Mouse (Mus musculus) layer of hippocampus, adult 9-11 months (tissue): ENCODE measurements around the gene Idh2.
A peak's percentile ranks its signal among the peaks of the same experiment; 100 is the strongest.
"Not testable (repeated sequence)": the region's sequence is repeated elsewhere in the genome, so short reads cannot be mapped to it uniquely, and the experiment has no call there.

ENCODE experiments used
- DNase-seq: peaks from one replicate; pipeline ENCODE4 v3.0.0; 2022

The Idh2 gene

DNA sequence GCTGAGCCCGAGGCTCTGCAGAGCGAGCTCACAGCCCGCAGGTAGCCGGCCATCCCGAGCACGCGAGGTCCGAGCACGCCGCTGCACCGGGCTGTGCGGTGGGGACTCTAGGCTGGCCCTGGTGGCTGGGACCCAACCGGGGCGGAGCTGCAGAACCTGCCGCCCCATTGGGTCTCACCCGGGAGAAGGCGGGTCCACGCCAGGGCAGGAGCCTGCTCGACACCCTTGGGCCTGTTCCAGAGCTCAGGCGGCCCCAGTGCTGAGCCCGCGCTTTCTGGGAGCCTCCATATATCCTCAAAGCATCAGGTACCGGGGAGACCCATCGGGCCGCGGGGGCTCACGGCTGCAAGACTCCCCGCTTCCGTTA lies at the start of gene Idh2:
Idh2 (minus strand) TSS at position 169 of the 367 bp plus-strand sequence.
- DNase-seq, result peak; percentile 92

DNA sequence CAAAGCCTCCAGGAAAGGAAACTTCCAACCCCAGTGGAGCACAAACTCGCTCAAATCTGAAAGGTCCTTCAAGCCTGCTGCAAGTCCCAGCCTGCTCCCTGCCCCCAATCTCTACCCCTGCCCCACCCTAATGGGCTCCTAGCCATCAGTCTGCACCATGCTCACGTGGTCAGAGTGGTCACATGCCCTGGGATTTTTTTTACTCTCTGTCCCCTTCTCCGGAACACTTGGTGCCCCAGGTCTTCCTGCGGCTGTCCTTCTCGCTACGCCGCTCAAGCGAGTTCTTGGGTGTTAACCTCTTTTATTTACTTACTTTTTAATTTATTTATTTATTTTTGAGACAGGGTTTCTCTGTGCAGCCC lies 45.7 kb upstream of the Idh2 start:
- DNase-seq, result peak; percentile 34

DNA sequence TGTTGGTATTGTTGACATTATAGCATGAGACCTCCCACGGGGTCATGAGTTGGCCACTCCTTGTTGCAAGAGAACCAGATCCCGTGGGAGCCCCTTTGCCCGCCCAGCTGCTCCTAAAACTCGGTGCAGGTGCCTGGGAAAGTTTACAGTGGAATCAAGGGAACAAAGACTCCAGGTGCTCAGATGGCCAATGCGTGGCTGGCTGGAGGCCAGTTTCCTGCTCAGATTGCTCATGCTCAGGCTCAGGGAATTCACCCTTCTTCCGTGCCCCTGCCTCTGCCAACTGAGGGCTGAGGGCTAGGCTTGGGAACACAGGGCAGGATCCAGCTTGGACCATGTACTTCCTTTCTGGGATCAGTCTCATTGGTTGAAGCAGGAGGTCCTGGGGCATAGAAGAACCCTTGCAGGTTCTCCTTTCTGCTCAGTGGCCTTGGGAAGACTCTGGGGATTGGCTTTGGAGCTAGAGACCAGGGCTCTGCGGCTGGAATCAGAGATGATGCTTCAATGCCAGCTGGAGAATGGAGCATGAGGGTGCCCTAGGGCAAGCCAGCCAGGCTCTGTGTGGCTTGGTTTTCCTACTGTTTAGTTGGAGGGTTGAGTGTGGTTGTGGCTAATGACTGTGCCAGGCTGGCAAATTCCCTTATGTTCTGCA lies 45.2 kb upstream of the Idh2 start:
- no peak for DNase-seq

DNA sequence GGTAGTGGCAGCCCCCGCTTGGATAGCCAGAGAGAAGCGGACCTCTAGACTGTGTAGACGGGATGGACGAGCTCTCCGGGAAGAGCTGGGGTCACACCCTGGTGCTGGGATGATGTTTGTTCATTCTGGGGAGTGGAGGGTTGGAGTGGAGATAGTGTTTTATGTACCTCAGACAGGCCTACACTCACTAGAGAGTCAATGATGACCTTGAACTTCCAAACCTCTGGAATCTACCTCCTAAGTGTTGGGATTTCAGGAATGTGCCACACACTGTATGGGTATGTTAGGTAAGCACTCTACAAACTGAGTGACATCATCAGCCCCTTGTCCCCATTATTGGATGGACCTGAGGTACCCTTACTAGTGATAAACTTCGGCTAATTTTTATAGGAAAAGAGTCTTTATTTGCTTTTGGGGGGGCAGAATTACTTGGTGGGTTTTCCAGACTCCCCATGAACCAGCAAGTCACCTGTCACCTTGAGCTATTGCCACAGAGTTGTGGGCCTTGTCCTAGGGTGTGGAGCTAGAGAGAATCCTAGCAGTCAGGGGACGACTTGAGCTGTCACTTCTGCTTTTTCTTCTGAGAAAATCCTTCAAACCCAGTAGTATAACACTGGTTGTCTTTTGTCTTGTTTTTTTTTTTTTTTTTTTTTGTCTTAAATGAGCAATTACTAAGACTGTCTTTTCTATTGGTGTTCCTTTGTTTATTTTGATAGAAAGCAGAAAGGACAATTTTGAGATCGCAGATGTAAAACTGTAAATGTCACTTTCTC lies 43.5 kb upstream of the Idh2 start:
- DNase-seq, result no peak

DNA sequence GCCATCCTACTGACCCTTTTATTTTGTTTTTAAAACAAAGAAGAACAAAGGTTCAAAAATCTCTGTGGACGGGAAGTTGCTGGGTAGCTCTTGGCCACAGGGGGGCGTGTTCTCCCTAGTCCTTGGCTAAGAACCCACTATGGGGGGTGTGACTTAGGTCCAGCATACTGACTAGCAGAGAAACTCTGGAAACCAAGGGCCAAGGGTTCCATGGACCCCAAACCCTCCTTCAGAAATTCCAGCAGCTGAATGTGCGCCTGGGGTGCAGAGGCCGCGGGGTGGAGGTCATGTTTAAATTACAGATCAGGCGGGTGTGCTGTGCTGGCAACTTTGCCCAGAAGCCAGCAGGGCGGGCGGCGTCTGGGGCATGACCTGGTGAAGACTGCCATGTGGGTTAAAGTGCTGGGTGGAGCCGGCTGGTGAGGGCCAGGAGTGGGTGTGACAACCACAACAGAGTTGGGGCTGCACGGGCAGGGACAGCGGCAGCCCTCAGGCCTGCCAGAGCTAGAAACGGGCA lies 41.6 kb upstream of the Idh2 start:
- peak; percentile 11 for DNase-seq

DNA sequence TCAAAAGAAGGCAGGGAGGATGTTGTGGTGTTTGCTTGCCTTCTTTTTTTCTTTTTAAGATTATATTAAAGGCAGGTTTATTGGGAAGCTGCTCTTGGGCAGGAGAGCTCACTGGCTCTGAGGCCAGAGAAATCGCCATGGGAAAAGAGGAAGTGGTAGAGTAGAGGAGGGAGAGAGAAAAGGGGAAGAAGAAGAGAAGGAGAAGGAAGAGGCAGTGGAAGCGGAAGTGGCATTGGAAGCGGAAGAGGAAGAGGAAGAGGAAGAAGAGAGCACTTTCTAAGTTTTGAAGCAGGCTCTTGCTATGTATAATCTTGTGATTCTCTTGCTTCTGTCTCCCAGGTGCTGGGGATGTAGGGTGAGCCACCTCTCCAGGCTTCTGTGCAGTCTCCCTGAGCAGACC lies 39.5 kb upstream of the Idh2 start:
- DNase-seq, result no peak

DNA sequence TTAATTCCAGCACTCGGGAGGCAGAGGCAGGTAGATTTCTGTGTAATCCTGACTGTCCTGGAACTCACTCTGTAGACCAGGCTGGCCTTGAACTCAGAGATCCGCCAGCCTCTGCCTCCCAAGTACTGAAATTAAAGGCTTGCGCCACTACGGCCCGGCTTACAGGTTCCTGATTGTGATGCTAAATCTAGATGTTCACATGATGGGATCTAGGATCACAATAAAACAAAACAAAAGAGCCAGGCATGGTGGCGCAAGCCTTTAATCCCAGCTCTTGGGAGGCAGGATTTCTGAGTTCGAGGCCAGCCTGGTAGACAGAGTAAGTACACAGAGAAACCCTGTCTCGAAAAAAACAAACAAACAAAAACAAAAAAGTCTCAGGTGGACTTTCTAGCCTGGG lies 37.6 kb upstream of the Idh2 start:
- no peak for DNase-seq

DNA sequence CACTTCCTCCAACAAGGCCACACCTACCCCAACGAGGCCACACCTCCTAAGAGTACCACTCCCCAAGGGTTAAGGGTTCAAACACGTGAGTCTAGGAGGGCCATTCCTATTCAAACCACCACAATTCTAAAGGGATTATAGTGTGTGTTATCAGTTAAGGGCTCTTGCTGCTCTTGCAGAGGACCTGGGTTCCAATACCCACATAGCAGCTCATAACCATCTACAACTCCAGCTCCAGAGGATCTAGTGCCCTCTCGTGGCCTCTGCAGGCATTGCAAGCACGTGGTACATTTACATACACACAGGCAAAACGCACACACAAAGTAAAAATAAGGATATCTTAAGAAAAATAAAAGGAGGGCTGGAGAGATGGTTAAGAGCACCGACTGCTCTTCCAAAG lies 37.0 kb upstream of the Idh2 start:
- no peak for DNase-seq

DNA sequence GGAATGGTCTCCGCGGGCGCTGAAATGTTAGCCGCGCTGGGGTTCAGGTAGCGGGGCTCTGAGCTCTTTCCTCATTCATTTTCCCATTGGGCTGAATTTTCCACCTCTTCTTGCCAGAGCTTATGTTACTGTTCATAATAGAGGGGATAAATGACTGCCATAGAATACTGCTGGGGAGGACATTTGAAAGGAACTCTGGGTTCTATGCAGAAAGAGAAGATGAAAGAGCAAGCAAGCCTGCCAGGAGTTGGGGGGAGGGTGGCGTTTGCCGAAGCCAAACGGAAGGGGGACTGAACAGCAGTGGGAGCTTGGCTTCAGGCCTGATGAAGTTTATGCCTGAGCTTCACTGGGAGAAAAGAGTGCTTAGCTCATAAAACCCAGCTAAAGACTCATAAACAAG lies 34.2 kb upstream of the Idh2 start:
- peak; percentile 74 for DNase-seq

DNA sequence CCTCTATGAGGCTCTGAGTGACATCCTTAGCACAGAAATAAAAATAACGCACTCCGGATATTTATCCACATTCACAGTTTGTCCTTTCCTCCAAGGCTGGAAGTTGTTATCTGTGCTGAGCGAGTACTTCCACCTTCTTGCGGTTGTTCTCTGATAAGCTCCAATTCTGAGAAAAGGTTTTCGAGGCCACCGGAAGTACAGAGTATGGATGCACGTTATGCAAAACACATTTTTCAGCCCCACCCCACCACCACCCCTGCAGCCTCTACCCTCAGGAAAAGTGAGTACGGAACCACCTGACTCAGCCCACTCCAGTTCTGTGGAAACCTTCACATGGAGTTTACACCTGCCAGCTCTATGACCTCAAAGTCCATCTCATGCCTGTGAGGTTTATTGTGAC lies 30.9 kb upstream of the Idh2 start:
- DNase-seq, result no peak

DNA sequence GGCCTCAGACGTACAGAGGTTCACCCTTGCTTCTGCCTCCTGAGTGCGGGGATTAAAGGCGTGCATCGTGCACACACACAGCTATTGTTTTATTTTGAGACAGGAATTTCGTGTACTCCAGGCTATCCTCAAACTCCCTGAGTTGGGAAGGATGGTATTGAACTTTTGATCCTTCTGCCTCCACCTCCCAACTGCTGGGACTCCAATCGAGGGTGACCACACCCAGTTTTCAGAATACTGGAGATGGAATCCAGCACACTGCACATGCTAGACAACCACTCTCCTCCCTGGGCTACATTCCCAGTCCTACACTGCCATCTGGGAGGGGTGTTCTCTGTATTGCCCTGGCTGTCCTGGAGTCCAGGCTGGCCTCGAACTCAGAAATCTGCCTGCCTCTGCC lies 29.5 kb upstream of the Idh2 start:
- no peak for DNase-seq

DNA sequence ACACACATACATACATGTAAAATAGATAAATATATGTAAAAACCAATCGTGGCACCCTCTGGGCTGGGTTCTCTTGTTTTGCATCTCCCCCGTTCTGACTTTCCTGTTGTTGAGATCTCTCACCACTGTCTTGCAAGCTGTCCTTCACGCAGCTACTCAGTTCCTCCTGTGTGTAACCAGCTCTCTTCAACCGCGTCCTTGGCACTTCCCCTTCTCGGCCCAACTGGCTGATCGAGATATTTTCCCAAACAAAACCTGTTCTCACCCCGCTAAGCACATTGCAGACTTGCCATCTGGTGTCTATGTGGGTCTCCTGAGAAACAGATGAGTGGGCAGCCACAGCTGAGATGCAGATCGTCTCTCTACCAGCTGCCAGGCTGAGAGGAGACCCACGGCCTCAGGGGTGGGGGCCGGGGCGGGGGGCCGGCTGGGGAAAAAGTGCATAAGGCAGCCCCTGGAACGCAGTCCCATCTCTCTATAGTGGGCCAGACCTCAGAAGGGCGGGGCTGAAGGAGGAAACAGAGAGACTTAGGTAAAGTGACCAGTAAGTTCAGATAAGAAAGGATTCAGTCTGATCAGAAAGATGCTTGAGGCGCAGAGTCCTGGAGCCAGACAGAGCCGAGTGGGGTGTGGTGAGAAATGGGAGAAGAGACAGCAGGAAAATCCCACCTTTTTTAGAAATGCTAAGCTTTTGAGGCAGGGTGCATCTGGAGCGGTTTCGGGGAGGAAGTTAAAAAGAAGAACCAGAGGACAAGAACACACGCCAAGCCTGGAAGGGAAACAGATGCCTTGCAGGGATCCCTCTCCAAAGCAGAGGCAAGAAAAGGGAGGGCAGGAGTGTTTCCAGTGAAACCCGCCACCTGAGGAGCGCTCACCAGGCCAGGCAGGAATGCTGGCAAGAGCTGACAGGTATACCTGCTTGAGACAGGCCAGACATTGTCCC lies 28.4 kb upstream of the Idh2 start:
- DNase-seq, result peak; percentile 91

DNA sequence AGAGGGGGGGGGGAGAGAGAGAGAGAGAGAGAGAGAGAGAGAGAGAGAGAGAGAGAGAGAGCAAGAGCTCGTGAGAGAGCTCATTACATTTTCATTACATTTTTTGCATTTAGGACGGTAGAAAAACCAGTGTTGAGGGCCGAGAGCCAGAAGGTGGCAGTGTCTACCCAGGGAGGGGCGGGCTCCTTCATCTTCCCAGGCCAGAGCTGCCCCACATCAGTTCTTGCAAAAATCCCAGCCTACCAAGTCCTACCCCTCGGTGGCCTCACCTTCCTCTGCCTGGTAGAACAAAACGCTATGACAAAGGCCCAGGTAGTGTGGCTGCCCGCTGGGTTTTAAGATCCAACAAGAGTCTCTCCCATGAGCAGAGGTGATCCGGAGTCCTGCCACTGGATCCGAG lies 25.6 kb upstream of the Idh2 start:
- peak; percentile 51 for DNase-seq

DNA sequence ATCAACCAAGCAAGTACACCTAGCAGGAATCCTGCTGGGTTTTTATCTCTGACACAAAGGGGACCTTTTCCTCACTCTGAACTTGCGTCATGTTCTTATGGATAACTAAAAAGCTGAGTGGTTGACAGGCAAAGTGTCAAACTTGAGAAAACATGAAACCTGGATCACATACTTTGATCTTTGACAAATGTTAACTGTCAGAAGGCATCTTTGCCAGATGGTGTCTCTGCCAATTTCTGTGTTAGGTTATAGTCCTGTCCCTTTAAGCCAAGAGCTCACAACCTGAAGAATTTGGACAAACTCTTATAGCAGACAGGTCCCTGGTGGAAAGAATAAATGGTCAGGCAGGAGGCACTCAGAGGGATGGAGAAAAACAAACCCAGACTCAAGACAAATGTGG lies 23.2 kb upstream of the Idh2 start:
- no peak for DNase-seq

DNA sequence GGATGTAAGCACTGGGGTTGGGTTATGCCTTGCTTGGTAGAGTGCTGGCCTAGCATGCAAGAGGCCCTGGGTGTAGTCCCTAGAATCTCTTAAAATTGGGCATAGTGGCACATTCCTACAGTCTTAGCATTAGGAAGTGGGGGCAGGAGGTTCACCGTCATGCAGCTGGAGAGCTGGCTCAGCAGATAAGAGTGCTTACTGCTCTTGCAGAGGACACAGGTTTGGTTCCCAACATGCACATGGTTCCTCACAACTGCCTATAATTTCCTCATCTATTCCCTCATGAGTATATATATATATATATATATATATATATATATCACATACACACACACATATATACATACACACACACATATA lies 20.0 kb upstream of the Idh2 start:
- DNase-seq, result no peak

DNA sequence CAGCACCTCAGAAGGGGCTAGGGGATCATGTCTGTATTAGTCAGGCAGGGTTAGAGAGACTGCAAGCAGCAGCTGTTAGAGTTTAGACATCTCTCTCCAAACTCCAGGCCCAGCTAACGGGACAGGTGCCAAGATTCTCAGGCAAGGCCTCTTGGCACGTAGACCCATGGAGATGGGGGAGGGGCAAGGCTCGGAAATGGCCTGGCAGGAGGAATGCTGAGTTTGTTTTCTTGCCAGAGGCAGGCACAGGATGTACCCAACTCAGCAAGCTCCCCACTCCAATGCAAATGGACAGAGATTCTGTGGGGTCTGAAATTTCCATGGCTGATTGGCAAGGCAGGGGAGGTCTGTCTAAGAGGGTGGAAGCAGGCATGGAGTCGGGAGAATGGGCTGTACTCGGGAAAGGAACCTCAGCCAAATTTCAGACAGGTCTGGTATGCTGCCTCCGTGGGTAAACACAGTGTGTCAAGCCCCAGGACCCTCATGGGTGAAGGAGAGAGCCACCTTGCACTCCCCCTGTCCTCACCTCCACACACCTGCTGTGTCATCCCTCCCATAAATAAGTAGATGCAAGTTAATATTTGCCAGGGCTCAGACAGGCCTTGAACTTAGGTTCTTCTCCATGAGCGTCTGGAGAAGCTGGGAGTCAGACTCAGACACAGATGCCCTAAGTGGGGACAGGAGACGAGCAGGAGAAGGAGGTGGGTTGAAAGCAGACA lies 19.4 kb upstream of the Idh2 start:
- peak; percentile 81 for DNase-seq

DNA sequence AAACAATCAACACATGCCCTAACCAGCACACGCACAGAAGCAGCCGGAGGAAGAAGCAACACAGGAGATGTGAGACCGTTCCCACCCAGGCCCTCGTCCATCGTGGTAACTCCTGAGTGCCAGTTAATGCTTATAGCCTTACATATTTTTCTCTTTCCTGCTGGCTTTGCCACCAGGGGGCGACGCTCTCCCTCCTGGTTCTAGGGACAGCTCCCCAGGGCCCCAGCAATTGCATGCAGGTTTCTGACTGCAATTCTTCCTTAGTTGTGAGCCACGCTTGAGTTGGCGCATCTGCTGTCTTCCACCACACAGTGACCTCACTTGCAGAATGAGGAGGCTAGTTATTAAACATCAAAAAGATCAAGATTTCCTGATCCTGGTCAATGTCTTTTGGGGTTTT lies 17.3 kb upstream of the Idh2 start:
- DNase-seq, result no peak

DNA sequence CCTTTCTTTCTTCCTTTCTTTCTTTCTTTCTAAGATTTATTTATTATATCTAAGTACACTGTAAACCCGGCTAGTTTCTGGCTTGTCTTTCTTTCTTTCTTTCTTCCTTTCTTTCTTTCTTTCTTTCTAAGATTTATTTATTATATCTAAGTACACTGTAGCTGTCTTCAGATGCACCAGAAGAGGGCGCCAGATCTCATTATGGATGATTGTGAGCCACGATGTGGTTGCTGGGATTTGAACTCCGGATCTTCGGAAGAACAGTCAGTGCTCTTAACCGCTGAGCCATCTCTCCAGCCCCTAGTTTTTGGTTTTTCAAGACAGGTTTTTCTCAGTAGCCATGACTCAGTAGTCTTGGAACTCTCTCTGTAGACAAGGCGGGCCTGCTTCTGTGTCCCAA lies 16.1 kb upstream of the Idh2 start:
- DNase-seq, result not testable (repeated sequence)

DNA sequence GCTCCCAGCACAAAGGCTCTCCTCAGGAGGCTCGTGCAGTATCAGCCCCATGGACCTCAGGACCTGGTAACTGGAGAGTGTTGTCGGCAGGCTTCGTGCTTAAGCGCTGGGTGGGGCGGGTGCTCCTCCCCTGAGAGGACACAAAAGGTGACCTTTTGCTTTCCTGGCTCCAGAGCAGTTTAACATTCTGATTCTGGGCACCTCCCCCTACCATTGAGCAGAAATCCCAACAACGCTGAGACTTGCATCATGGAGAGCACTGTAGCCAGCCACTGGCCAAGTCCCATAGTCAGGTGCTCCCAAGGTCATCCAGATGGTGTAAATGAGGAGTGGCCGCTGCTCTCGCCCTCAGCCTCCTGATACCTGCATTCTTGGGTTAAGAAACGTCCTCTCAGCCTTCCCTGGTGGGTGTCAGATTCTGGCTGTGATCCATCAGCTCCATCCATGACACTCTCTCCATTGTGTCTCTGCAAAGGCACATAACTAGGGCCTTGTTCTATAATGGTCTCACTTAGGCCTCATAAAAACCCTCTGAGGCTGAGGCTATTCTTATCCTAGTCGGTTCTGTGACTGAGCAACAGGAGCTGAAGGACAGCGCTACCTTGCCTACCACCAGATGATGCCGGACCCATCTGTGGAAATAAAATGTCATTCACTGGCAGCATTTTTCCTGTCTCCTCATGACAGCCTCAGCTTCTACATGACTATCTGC lies 15.3 kb upstream of the Idh2 start:
- DNase-seq, result no peak

DNA sequence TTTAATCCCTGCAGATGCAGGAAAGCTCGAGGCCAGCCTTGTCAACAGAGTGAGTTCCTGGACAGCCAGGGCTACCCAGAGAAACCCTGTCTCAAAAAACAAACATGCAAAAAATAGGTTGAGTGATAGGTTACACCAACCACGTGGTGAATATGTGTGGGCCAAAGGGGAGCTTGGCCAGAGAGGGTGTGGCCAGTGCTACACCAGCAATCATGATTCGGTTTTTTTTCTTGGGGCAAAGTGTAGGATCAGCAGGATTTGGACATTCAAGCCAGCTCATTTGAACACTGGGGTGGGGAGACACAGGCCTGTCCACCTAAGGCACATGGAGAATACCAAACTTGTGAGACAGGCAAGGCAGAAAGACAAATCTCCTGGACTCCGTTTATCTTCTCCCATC lies 14.1 kb upstream of the Idh2 start:
- DNase-seq, result no peak

DNA sequence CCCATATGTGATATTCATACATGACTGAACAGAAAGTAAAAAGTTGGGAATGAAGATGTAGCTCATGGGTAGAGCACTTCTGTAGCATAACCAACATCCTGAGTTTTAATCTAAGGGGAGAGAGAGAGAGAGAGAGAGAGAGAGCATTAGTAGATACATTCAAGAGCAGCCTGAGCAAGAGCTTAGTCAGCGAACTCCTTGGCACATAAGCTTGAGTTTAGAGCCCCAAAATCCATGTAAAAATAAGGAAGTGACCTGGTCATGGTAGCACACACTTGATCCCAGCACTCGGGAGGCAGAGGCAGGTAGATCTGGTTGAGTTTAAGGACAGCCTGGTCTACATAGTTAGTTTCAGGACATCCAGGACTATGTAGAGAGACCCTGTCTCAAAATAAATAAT lies 8.5 kb upstream of the Idh2 start:
- no peak for DNase-seq

DNA sequence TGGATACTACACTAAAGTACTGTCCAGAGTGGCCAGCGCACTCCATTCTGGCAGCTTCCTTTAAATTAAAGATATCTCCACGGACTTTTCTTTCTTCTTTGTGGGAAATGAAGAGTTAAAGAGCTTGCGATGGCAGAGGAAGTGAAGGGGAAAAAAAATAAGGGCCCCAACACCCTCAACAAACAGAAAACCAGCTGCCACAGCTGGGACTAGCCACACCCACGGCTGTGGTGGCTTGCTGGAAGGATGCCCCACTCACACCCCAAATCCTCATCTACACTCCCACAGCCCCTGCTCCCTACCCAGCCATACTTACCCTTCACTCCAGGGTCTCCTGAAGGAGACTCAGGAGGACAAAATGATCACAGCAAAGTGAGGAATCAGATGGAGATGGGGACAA lies 7.9 kb upstream of the Idh2 start:
- DNase-seq, result no peak
